Mouse (Mus musculus) neural tube, embryonic 14.5 days (tissue): Measurements from ENCODE around the gene Acrbp. TPM values are rescaled to one million over a fixed set of nuclear protein-coding genes. Genes with fewer than 3 reads are reported as not detected.

Experiments
- ATAC-seq: fragments of 200-750 bp; cut with Nextera tagmentation; 2 replicates; pipeline ENCODE4 v1.8.0; 2017; ENCODE audit warnings: low read depth, mild to moderate bottlenecking, moderate TSS enrichment, moderate library complexity
- H3K27ac ChIP-seq: fragments of 300-500 bp; sonication (generic); 2 replicates; pipeline ENCODE4 v1.5.1; 2014; ENCODE audit warnings: low read depth, mild to moderate bottlenecking, control low read depth, low read length, moderate library complexity, mixed read lengths
- H3K27me3 ChIP-seq: fragments of 300-500 bp; sonication (generic); 2 replicates; pipeline ENCODE4 v1.6.1; 2014; ENCODE audit warnings: low read length; ENCODE audit not compliant: control insufficient read depth, insufficient read depth
- H3K36me3 ChIP-seq: fragments of 300-500 bp; sonication (generic); 2 replicates; pipeline ENCODE4 v1.6.1; 2014; ENCODE audit warnings: low read length, mixed read lengths; ENCODE audit not compliant: control insufficient read depth, insufficient read depth
- H3K4me1 ChIP-seq: fragments of 300-500 bp; sonication (generic); 2 replicates; pipeline ENCODE4 v1.6.1; 2014; ENCODE audit warnings: low read length; ENCODE audit not compliant: control insufficient read depth, insufficient read depth
- H3K4me2 ChIP-seq: fragments of 300-500 bp; sonication (generic); 2 replicates; pipeline ENCODE4 v1.6.1; 2014; ENCODE audit warnings: mild to moderate bottlenecking, low read depth, low read length, control low read depth
- H3K4me3 ChIP-seq: fragments of 300-500 bp; sonication (generic); 2 replicates; pipeline ENCODE4 v1.5.1; 2014; ENCODE audit warnings: low read depth, low read length, control low read depth, mixed read lengths
- H3K9ac ChIP-seq: fragments of 300-500 bp; sonication (generic); replicated peaks from 2 replicates; pipeline ENCODE4 v1.6.1; 2014; ENCODE audit warnings: low read depth, mild to moderate bottlenecking, control low read depth, low read length, mixed read lengths
- H3K9me3 ChIP-seq: fragments of 300-500 bp; sonication (generic); 2 replicates; pipeline ENCODE4 v1.6.1; 2016; ENCODE audit warnings: low read length; ENCODE audit not compliant: control insufficient read depth
- WGBS: fragments of 180-500 bp; shearing (Covaris S2); extraction: QIAGEN DNeasy Blood & Tissue Kit; methylation state at CpG from one replicate; pipeline ENCODE4 v1.1.7; 2014; 5-methylcytosine and 5-hydroxymethylcytosine counted together
- microRNA-seq: library from miRNA; unstranded; fragments of <30 nt; microRNA quantifications from one replicate; pipeline ENCODE4, GENCODE M21; 2016
- polyA plus RNA-seq: library from polyadenylated mRNA; unstranded; fragments of >200 nt; fragmentation: Nextera tagmentation; extraction: Ambion mirVana; gene quantifications from 2 replicates; pipeline ENCODE4 v1.2.1, GENCODE M21; 2014

The Acrbp gene
- polyA plus RNA-seq, 1 experiment from 2014 or later = 19.8 TPM

GRCm38 (mm10) chr6:125101444-125101843, 52.0 kb downstream of the Acrbp start:
- 89% methylated on average over 9 of the region's 9 CpGs for WGBS
- Histone ChIP-seq H3K27me3 (no peaks in the 10 kb centered on the region; the same call in 1 of the 2 replicates), H3K4me3 (no peak overlapping the region), H3K27ac (no peak overlapping the region), H3K9ac (no peak overlapping the region), H3K36me3 (peaks cover 68% of the 10 kb centered on the region), H3K4me2 (no peak overlapping the region), H3K4me1 (peaks cover 27% of the 10 kb centered on the region), H3K9me3 (no peaks in the 10 kb centered on the region)
- no peak for ATAC-seq

- 92% methylated on average over 4 of the region's 4 CpGs for WGBS
- Histone ChIP-seq H3K4me1 (peaks cover 6% of the 10 kb centered on the region), H3K9me3 (no peaks in the 10 kb centered on the region), H3K27ac (no peak overlapping the region), H3K4me3 (no peak overlapping the region), H3K36me3 (peaks cover 86% of the 10 kb centered on the region), H3K27me3 (no peaks in the 10 kb centered on the region), H3K4me2 (no peak overlapping the region), H3K9ac (no peak overlapping the region)
- no peak for ATAC-seq
Measured at GRCm38 (mm10) chr6:125104223-125104622, 54.7 kb downstream of the Acrbp start.

GRCm38 (mm10) chr6:125107705-125108104, 58.2 kb downstream of the Acrbp start:
- 96% methylated on average over 2 of the region's 2 CpGs for WGBS
- Histone ChIP-seq H3K27ac (no peak overlapping the region), H3K4me1 (no peaks in the 10 kb centered on the region), H3K9me3 (no peaks in the 10 kb centered on the region), H3K4me3 (no peak overlapping the region), H3K27me3 (no peaks in the 10 kb centered on the region), H3K36me3 (peaks cover 91% of the 10 kb centered on the region), H3K9ac (no peak overlapping the region), H3K4me2 (no peak overlapping the region)
- no peak for ATAC-seq

GRCm38 (mm10) chr6:125109371-125109770, 59.9 kb downstream of the Acrbp start:
- 90% methylated on average over 14 of the region's 14 CpGs for WGBS
- Histone ChIP-seq H3K4me3 (no peak overlapping the region), H3K27me3 (no peaks in the 10 kb centered on the region), H3K9me3 (no peaks in the 10 kb centered on the region), H3K9ac (no peak overlapping the region), H3K27ac (no peak overlapping the region), H3K4me1 (no peaks in the 10 kb centered on the region), H3K4me2 (no peak overlapping the region), H3K36me3 (peaks cover 94% of the 10 kb centered on the region)
- no peak for ATAC-seq

- no peak for ATAC-seq
Measured at GRCm38 (mm10) chr6:125110927-125111326, 61.4 kb downstream of the Acrbp start.

GRCm38 (mm10) chr6:125112553-125112952, 63.1 kb downstream of the Acrbp start:
- H3K4me1 ChIP-seq = no peaks in the 10 kb centered on the region
- ATAC-seq = no peak
- H3K4me3 ChIP-seq = no peak overlapping the region
- no peaks in the 10 kb centered on the region for H3K27me3 ChIP-seq
- H3K27ac ChIP-seq = no peak overlapping the region
- H3K9me3 ChIP-seq = no peaks in the 10 kb centered on the region
- 91% methylated on average over 11 of the region's 11 CpGs for WGBS
- no peak overlapping the region for H3K4me2 ChIP-seq
- H3K9ac ChIP-seq = no peak overlapping the region
- H3K36me3 ChIP-seq = peaks cover 92% of the 10 kb centered on the region

More at GRCm38 (mm10) chr6:125110927-125111326, 61.4 kb downstream of the Acrbp start:
- Histone ChIP-seq H3K27me3 (no peaks in the 10 kb centered on the region), H3K36me3 (peaks cover 96% of the 10 kb centered on the region), H3K9me3 (no peaks in the 10 kb centered on the region), H3K27ac (no peak overlapping the region), H3K4me2 (no peak overlapping the region), H3K9ac (no peak overlapping the region), H3K4me1 (no peaks in the 10 kb centered on the region), H3K4me3 (no peak overlapping the region)
- WGBS = 93% methylated on average over 7 of the region's 7 CpGs

Small RNA genes lying within 50 kb of the gene (microRNA-seq; reads per million reads assigned to microRNA genes)
- gene Mir7045 = not detected

Other genes with a start within 250 kb of the Acrbp start
- gene Spsb2, start 241.0 kb upstream of the Acrbp start, polyA plus RNA-seq = 3.9 and 4.4 TPM in 2 replicates
- gene Tpi1, start 235.4 kb upstream of the Acrbp start, polyA plus RNA-seq = 393 and 412 TPM in 2 replicates
- 162 and 171 TPM in 2 replicates for gene Usp5, start 220.2 kb upstream of the Acrbp start, polyA plus RNA-seq
- 16.8 and 16.9 TPM in 2 replicates for gene Cdca3, start 220.1 kb upstream of the Acrbp start, polyA plus RNA-seq
- gene Gnb3, start 209.4 kb upstream of the Acrbp start, polyA plus RNA-seq = 0.44 and 0.54 TPM in 2 replicates
- gene P3h3, start 191.9 kb upstream of the Acrbp start, polyA plus RNA-seq = 19.1 and 23.7 TPM in 2 replicates
- gene Gpr162, start 185.7 kb upstream of the Acrbp start, polyA plus RNA-seq = 11.2 and 14.2 TPM in 2 replicates
- 0.12 TPM in 1 of 2 replicates, not detected in the other for gene Cd4, start 161.5 kb upstream of the Acrbp start, polyA plus RNA-seq
- gene Lag3, start 138.0 kb upstream of the Acrbp start, polyA plus RNA-seq = 2.6 and 3.4 TPM in 2 replicates
- 664 and 670 TPM in 2 replicates for gene Ptms, start 129.6 kb upstream of the Acrbp start, polyA plus RNA-seq
- 560 and 584 TPM in 2 replicates for gene Mlf2, start 118.3 kb upstream of the Acrbp start, polyA plus RNA-seq
- gene Cops7a, start 84.2 kb upstream of the Acrbp start, polyA plus RNA-seq = 89.5 and 93.8 TPM in 2 replicates
- 41.3 and 62.3 TPM in 2 replicates for gene Pianp, start 53.0 kb upstream of the Acrbp start, polyA plus RNA-seq
- gene Zfp384, start 40.5 kb upstream of the Acrbp start, polyA plus RNA-seq = 12.3 and 16.5 TPM in 2 replicates
- gene Ing4, start 9.9 kb upstream of the Acrbp start, polyA plus RNA-seq = 105 and 116 TPM in 2 replicates
- gene Lpar5, start 18.2 kb downstream of the Acrbp start, polyA plus RNA-seq = 0.70 and 0.91 TPM in 2 replicates
- gene Chd4, start 46.3 kb downstream of the Acrbp start, polyA plus RNA-seq = 72.1 and 82.2 TPM in 2 replicates
- 45.0 and 49.6 TPM in 2 replicates for gene Nop2, start 82.2 kb downstream of the Acrbp start, polyA plus RNA-seq
- gene Iffo1, start 95.6 kb downstream of the Acrbp start, polyA plus RNA-seq = 18.3 and 18.5 TPM in 2 replicates
- gene Gapdh, start 116.8 kb downstream of the Acrbp start, polyA plus RNA-seq = 1,265 and 1,492 TPM in 2 replicates
- gene Ncapd2, start 142.0 kb downstream of the Acrbp start, polyA plus RNA-seq = 22.6 and 46.4 TPM in 2 replicates
- 135 and 138 TPM in 2 replicates for gene Mrpl51, start 142.1 kb downstream of the Acrbp start, polyA plus RNA-seq
- 14.1 and 21.2 TPM in 2 replicates for gene Vamp1, start 165.9 kb downstream of the Acrbp start, polyA plus RNA-seq
- 5.0 and 5.1 TPM in 2 replicates for gene Tapbpl, start 182.2 kb downstream of the Acrbp start, polyA plus RNA-seq
- gene Cd27, start 187.3 kb downstream of the Acrbp start, polyA plus RNA-seq = 1.0 and 2.5 TPM in 2 replicates
- gene Tuba3a, start 236.4 kb downstream of the Acrbp start, polyA plus RNA-seq = not detected in 2 replicates